Mouse (Mus musculus): Measurements from ENCODE around the gene Fgr. TPM values are rescaled to one million over a fixed set of nuclear protein-coding genes. Genes with fewer than 3 reads are reported as not detected.

Fgr gene
- polyA plus RNA-seq, 1 experiment, result 0.01 TPM

DNA sequence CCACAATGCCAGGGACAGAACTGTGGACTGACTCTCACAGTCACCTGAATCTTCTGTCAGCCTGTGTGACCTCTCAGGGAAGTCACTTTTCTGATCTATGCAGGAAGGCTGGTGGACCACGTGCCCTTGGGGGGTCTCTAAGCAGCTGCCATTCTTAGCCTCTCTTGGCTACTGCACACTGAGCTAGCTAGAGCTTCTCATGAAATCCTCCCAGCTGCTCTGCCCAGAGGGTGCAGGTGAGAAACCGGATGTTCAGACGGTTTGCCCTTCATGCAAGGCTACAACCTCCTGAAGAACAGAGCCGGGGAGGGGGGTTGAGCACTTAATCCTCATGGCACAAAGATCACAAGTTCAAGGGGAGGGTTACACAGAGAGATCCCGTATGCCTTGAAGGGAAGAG is 3.7 kb downstream of the Fgr start:
- Histone ChIP-seq H3K9me3 (ENCODE audit: control insufficient read depth, low read length) (no peaks in the 10 kb centered on the region; the same call in 1 of the 2 replicates), H3K27me3 (ENCODE audit: control insufficient read depth) (peaks cover 57% of the 10 kb centered on the region), H3K36me3 (ENCODE audit: control insufficient read depth) (no peaks in the 10 kb centered on the region), H3K4me1 (ENCODE audit: control insufficient read depth) (peaks cover 6% of the 10 kb centered on the region), H3K4me3 (replicated peaks) (no peak overlapping the region)
- TF ChIP-seq GATA1 (IDR thresholded peaks at IDR 0.05; ENCODE audit: low read length) (no peak), TAL1 (IDR thresholded peaks at IDR 0.05; ENCODE audit: low read length) (no peak)

GRCm38 (mm10) chr4:132979186-132979585 is 5.3 kb downstream of the Fgr start:
- H3K4me1 ChIP-seq (ENCODE audit: control insufficient read depth), result no peaks in the 10 kb centered on the region
- peaks cover 41% of the 10 kb centered on the region for H3K27me3 ChIP-seq (ENCODE audit: control insufficient read depth)
- no peak for TF ChIP-seq GATA1 (IDR thresholded peaks at IDR 0.05; ENCODE audit: low read length)
- TF ChIP-seq TAL1 (IDR thresholded peaks at IDR 0.05; ENCODE audit: low read length), result no peak

DNA sequence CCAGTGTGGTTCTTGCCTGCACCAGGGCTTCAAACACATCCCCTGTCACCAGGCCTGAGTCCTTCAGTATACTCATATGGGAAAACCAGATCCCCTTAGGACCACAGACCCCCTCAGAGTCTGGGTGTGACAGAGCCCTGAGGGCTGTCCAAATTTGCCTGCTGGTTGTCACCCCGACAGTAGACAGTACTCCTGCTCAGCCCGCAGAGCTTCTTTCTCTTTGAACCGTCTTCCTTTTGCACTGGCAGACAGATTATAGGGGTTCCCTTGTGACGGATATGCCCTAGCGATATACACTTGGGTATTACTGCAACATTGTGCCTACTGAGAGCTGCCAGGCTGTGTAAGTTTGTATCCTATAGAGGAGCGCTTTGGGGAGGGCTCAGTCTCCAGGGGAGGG is 7.7 kb downstream of the Fgr start:
- H3K27me3 ChIP-seq (ENCODE audit: control insufficient read depth), result peaks cover 17% of the 10 kb centered on the region
- H3K4me3 ChIP-seq (replicated peaks), result no peak overlapping the region
- no peaks in the 10 kb centered on the region for H3K36me3 ChIP-seq (ENCODE audit: control insufficient read depth)
- TF ChIP-seq GATA1 (IDR thresholded peaks at IDR 0.05; ENCODE audit: low read length) (no peak), TAL1 (IDR thresholded peaks at IDR 0.05; ENCODE audit: low read length) (no peak)
- no peaks in the 10 kb centered on the region for H3K4me1 ChIP-seq (ENCODE audit: control insufficient read depth)
- H3K9me3 ChIP-seq (ENCODE audit: control insufficient read depth, low read length), result no peaks in the 10 kb centered on the region

More at GRCm38 (mm10) chr4:132979186-132979585, 5.3 kb downstream of the Fgr start:
- Histone ChIP-seq H3K9me3 (ENCODE audit: control insufficient read depth, low read length) (no peaks in the 10 kb centered on the region; the same call in 1 of the 2 replicates), H3K4me3 (replicated peaks) (no peak overlapping the region), H3K36me3 (ENCODE audit: control insufficient read depth) (no peaks in the 10 kb centered on the region)

GRCm38 (mm10) chr4:132982999-132983398 is 9.1 kb downstream of the Fgr start:
- H3K4me1 ChIP-seq (ENCODE audit: control insufficient read depth), result no peaks in the 10 kb centered on the region
- no peaks in the 10 kb centered on the region for H3K36me3 ChIP-seq (ENCODE audit: control insufficient read depth)
- H3K9me3 ChIP-seq (ENCODE audit: control insufficient read depth, low read length), result no peaks in the 10 kb centered on the region
- H3K27me3 ChIP-seq (ENCODE audit: control insufficient read depth), result peaks cover 8% of the 10 kb centered on the region
- H3K4me3 ChIP-seq (replicated peaks), result no peak overlapping the region
- TF ChIP-seq GATA1 (IDR thresholded peaks at IDR 0.05; ENCODE audit: low read length) (no peak), TAL1 (IDR thresholded peaks at IDR 0.05; ENCODE audit: low read length) (no peak)

DNA sequence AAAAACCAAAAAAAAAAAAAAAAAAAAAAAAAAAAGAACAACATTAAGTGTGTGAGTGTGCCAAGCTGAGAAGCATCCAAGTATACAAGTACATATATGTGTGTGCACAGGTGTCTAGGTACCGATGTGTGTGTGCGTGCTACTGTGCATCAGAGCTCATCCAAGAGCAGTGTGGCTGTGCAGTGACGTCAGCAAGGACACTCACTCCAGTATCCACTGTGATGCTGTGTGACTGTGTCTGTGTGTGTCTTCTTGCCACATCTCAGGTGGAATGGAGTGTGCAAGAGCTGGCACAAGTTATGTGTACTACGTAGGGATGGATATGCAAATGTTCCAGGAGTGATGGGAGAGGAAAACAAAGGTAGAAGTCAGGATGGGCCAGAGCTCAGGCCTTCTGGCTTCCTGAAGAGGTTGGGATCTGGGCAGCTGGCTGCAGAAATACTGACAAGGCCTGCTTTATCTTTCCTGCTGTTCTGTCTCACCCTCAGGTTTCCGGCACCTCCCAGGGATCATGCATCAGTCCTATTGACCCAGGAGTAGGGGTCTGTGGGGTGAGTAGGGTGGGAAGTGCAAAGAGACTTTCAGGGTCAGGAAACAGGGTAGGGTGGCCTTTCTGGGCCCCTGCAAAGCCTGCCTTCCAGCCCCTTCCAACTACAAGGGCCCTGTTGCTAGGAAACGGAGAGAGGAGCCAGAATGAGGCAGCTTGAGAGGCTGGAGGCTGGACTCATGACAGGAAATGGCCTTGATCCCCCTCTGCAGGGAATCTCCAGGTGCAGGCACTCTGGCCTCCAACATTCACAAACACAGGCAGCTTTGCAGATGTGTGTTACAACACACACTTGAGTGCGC is 10.0 kb downstream of the Fgr start:
- Histone ChIP-seq H3K27me3 (ENCODE audit: control insufficient read depth) (peaks cover 3% of the 10 kb centered on the region), H3K4me1 (ENCODE audit: control insufficient read depth) (no peaks in the 10 kb centered on the region), H3K9me3 (ENCODE audit: control insufficient read depth, low read length) (no peaks in the 10 kb centered on the region), H3K4me3 (replicated peaks) (no peak overlapping the region), H3K36me3 (ENCODE audit: control insufficient read depth) (no peaks in the 10 kb centered on the region)
- no peak for TF ChIP-seq TAL1 (IDR thresholded peaks at IDR 0.05; ENCODE audit: low read length)
- TF ChIP-seq GATA1 (IDR thresholded peaks at IDR 0.05; ENCODE audit: low read length), result no peak

DNA sequence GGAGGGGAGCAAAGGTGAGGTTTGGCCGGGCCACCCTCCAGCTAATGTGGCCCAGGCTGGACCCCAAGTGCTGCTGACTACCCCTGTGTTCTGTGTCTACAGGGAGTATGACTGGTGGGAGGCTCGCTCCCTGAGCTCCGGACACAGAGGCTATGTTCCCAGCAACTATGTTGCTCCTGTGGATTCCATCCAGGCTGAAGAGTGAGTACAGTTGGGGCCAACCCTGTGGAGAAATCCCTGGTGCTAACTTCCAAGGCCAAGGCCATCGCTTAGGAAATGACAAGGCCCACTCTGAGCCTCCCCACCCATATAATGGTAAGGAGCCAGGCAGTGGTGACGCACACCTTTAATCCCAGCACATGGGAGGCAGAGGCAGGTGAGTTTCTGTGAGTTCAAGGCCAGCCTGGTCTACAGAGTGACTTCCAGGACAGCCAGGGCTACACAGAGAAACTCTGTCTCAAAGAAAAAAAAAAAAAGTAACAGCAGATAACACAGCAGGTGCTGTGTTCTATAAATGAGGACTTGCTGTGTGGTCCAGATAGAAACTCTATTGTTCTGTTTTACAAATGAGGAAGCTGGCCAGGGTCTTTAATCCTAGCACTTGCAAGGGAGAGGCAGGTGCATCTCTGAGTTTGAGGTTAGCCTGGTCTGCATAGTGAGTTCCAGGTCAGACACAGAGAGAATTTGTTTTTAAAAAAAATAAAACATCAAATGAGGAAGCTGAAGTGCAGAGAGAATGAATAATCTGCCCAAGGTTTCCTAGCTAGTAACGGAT is 14.9 kb downstream of the Fgr start:
- TF ChIP-seq GATA1 (IDR thresholded peaks at IDR 0.05; ENCODE audit: low read length) (no peak), TAL1 (IDR thresholded peaks at IDR 0.05; ENCODE audit: low read length) (no peak)
- no peaks in the 10 kb centered on the region for H3K36me3 ChIP-seq (ENCODE audit: control insufficient read depth)
- H3K27me3 ChIP-seq (ENCODE audit: control insufficient read depth), result peaks cover 3% of the 10 kb centered on the region
- H3K9me3 ChIP-seq (ENCODE audit: control insufficient read depth, low read length), result no peaks in the 10 kb centered on the region
- H3K4me3 ChIP-seq (replicated peaks), result no peak overlapping the region
- H3K4me1 ChIP-seq (ENCODE audit: control insufficient read depth), result no peaks in the 10 kb centered on the region

- H3K27me3 ChIP-seq (ENCODE audit: control insufficient read depth), result no peaks in the 10 kb centered on the region
- H3K4me1 ChIP-seq (ENCODE audit: control insufficient read depth), result no peaks in the 10 kb centered on the region
- TF ChIP-seq GATA1 (IDR thresholded peaks at IDR 0.05; ENCODE audit: low read length), result no peak
- no peak for TF ChIP-seq TAL1 (IDR thresholded peaks at IDR 0.05; ENCODE audit: low read length)
- H3K4me3 ChIP-seq (replicated peaks), result no peak overlapping the region
- H3K36me3 ChIP-seq (ENCODE audit: control insufficient read depth), result no peaks in the 10 kb centered on the region
- H3K9me3 ChIP-seq (ENCODE audit: control insufficient read depth, low read length), result no peaks in the 10 kb centered on the region
These were observed 19.7 kb downstream of the Fgr start for GRCm38 (mm10) chr4:132993553-132993952.

GRCm38 (mm10) chr4:132997469-132998237 is 23.8 kb downstream of the Fgr start:
- H3K36me3 ChIP-seq (ENCODE audit: control insufficient read depth), result no peaks in the 10 kb centered on the region
- H3K4me1 ChIP-seq (ENCODE audit: control insufficient read depth), result no peaks in the 10 kb centered on the region
- H3K4me3 ChIP-seq (replicated peaks), result no peak overlapping the region
- no peaks in the 10 kb centered on the region for H3K9me3 ChIP-seq (ENCODE audit: control insufficient read depth, low read length)
- H3K27me3 ChIP-seq (ENCODE audit: control insufficient read depth), result no peaks in the 10 kb centered on the region
- TF ChIP-seq TAL1 (IDR thresholded peaks at IDR 0.05; ENCODE audit: low read length) (no peak), GATA1 (IDR thresholded peaks at IDR 0.05; ENCODE audit: low read length) (no peak)

Measured in erythroblast, embryonic 14.5 days (primary cell).